Mouse (Mus musculus) kidney, embryonic 16.5 days (tissue): ENCODE results near the gene Prrt1. TPM values are rescaled to one million over a fixed set of nuclear protein-coding genes. Genes with fewer than 3 reads are reported as not detected.

Experiments used
- ATAC-seq: fragments of 200-750 bp; cut with Nextera tagmentation; 2 replicates; pipeline ENCODE4 v1.8.0; 2017; ENCODE audit warnings: moderate TSS enrichment; ENCODE audit not compliant: low FRiP score, low TSS enrichment
- H3K27ac ChIP-seq: fragments of 300-500 bp; sonication (generic); 2 replicates; pipeline ENCODE4 v1.5.1; 2014; ENCODE audit warnings: low read length
- H3K27me3 ChIP-seq: fragments of 300-500 bp; sonication (generic); 2 replicates; pipeline ENCODE4 v1.6.1; 2014; ENCODE audit warnings: low read length, control low read depth, mixed read lengths; ENCODE audit not compliant: insufficient read depth
- H3K36me3 ChIP-seq: fragments of 300-500 bp; sonication (generic); 2 replicates; pipeline ENCODE4 v1.6.1; 2014; ENCODE audit warnings: low read length, control low read depth, mixed read lengths; ENCODE audit not compliant: insufficient read depth
- H3K4me1 ChIP-seq: fragments of 300-500 bp; sonication (generic); 2 replicates; pipeline ENCODE4 v1.6.1; 2014; ENCODE audit warnings: low read length, control low read depth, mixed read lengths; ENCODE audit not compliant: insufficient read depth
- H3K4me2 ChIP-seq: fragments of 300-500 bp; sonication (generic); replicated peaks from 2 replicates; pipeline ENCODE4 v1.6.1; 2014; ENCODE audit warnings: low read depth, low read length
- H3K4me3 ChIP-seq: fragments of 300-500 bp; sonication (generic); 2 replicates; pipeline ENCODE4 v1.5.1; 2014; ENCODE audit warnings: mild to moderate bottlenecking, low read length
- H3K9ac ChIP-seq: fragments of 300-500 bp; sonication (generic); replicated peaks from 2 replicates; pipeline ENCODE4 v1.6.1; 2014; ENCODE audit warnings: low read length
- H3K9me3 ChIP-seq: fragments of 300-500 bp; sonication (generic); 2 replicates; pipeline ENCODE4 v1.6.1; 2016; ENCODE audit warnings: low read length, control low read depth
- WGBS: fragments of 180-500 bp; shearing (Covaris S2); extraction: QIAGEN DNeasy Blood & Tissue Kit; methylation state at CpG from one replicate; pipeline ENCODE4 v1.1.7; 2014; 5-methylcytosine and 5-hydroxymethylcytosine counted together
- polyA plus RNA-seq: library from polyadenylated mRNA; unstranded; fragments of >200 nt; fragmentation: Nextera tagmentation; extraction: Ambion mirVana; gene quantifications from 2 replicates; pipeline ENCODE4 v1.2.1, GENCODE M21; 2015

The Prrt1 gene
- polyA plus RNA-seq, 1 experiment from 2014 or later: 0.29 TPM

- peaks cover 8% of the 10 kb centered on the region; the same call in 1 of the 2 replicates for H3K4me1 ChIP-seq
- H3K27me3 ChIP-seq: no peaks in the 10 kb centered on the region
- H3K27ac ChIP-seq: no peak overlapping the region
- ATAC-seq: no peak
- H3K36me3 ChIP-seq: no peaks in the 10 kb centered on the region
- H3K4me3 ChIP-seq: no peak overlapping the region
- H3K4me2 ChIP-seq: no peak overlapping the region
- no peaks in the 10 kb centered on the region for H3K9me3 ChIP-seq
- 63% methylated on average over 3 of the region's 3 CpGs for WGBS
- no peak overlapping the region for H3K9ac ChIP-seq
Observed at GRCm38 (mm10) chr17:34637459-34637858, 8.1 kb downstream of the Prrt1 start.

DNA sequence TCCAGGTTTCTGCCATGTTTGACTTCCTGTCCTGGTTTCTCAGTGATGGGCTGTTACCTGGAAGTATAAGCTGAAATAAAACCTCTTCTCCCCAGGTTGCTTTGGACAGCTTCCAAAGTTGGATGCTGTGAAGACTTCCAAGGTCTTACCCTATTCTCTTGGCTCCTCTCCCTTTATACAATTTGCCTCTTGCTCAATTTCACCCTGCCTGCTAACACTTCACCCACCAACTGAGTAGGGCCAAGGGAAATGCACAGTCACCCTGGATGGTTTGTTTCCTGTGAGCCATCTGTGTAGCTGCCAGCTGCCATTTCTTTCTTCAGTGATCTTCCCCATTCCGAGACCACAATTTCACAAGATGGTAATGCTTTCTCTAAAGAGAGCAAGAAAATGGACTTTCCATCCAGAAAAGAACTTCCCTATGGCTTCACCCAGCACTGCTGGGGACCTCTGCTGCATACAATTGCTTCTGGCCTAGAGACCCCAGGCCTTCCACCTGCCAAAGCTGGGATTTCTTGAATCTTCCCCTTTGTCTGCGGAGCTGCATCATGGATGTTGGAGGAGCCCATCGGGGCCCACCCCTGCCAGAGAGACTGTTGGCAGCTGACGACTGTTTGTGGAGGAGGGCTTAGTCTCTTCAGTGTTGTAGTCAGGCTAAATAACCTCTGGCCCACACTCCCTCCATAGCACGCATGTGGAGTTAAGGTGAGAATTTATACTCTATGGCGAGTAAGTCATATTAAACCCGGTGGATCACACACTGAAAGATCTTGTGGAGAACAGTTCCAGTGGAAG, 10.3 kb downstream of the Prrt1 start:
- Histone ChIP-seq H3K4me2 (no peak overlapping the region), H3K4me3 (no peak overlapping the region), H3K27me3 (no peaks in the 10 kb centered on the region), H3K9ac (no peak overlapping the region), H3K36me3 (no peaks in the 10 kb centered on the region), H3K9me3 (no peaks in the 10 kb centered on the region), H3K4me1 (peaks cover 8% of the 10 kb centered on the region; the same call in 1 of the 2 replicates), H3K27ac (no peak overlapping the region)
- WGBS: 71% methylated on average over 7 of the region's 7 CpGs
- no peak for ATAC-seq

GRCm38 (mm10) chr17:34640778-34641601, 11.7 kb downstream of the Prrt1 start:
- Histone ChIP-seq H3K27ac (peak overlapping the region; percentile 76), H3K4me1 (peaks cover 18% of the 10 kb centered on the region), H3K4me3 (no peak overlapping the region), H3K36me3 (no peaks in the 10 kb centered on the region), H3K27me3 (no peaks in the 10 kb centered on the region), H3K9me3 (no peaks in the 10 kb centered on the region), H3K4me2 (0 out of 2 replicates have a peak overlapping the region, but pooled peaks have one; percentile 3), H3K9ac (peak overlapping the region; percentile 32)
- ATAC-seq: 0 out of 2 replicates have a peak, but pooled peaks have one; percentile 23
- 12% methylated on average over 11 of the region's 11 CpGs for WGBS

DNA sequence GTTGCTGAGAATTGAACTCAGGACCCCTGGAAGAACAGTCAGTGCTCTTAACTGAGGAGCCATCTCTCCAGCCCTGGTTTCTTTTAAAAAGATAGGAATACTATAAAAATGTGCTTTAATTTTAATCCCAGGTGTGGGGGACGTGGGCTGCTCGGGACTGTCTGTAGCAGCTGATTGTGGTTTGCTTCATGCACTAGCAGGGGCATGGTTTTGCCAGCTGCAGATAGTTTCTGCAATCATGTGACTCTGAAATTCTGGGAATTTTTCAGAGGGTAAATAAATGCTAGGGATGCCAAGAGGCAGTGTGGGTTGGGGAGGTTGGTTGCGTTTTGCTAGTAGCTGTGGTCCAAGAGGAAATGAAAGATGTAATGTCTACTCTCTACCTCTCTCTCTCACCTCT, 12.6 kb downstream of the Prrt1 start:
- H3K36me3 ChIP-seq: no peaks in the 10 kb centered on the region
- H3K4me2 ChIP-seq: no peak overlapping the region
- no peaks in the 10 kb centered on the region for H3K9me3 ChIP-seq
- WGBS: 80% methylated on average over 3 of the region's 3 CpGs
- no peak overlapping the region for H3K9ac ChIP-seq
- no peak overlapping the region for H3K4me3 ChIP-seq
- peaks cover 20% of the 10 kb centered on the region for H3K4me1 ChIP-seq
- H3K27ac ChIP-seq: no peak overlapping the region
- no peak for ATAC-seq
- H3K27me3 ChIP-seq: no peaks in the 10 kb centered on the region

- Histone ChIP-seq H3K9me3 (no peaks in the 10 kb centered on the region), H3K4me2 (no peak overlapping the region), H3K36me3 (no peaks in the 10 kb centered on the region), H3K4me3 (no peak overlapping the region), H3K9ac (no peak overlapping the region), H3K4me1 (peaks cover 29% of the 10 kb centered on the region), H3K27me3 (no peaks in the 10 kb centered on the region), H3K27ac (no peak overlapping the region)
- WGBS: 89% methylated on average over 4 of the region's 4 CpGs
- ATAC-seq: no peak
Observed at GRCm38 (mm10) chr17:34643379-34643778, 14.0 kb downstream of the Prrt1 start.

GRCm38 (mm10) chr17:34643944-34644343, 14.6 kb downstream of the Prrt1 start:
- Histone ChIP-seq H3K27ac (no peak overlapping the region), H3K27me3 (no peaks in the 10 kb centered on the region), H3K4me2 (no peak overlapping the region), H3K4me1 (peaks cover 32% of the 10 kb centered on the region), H3K9ac (no peak overlapping the region), H3K36me3 (0 out of 2 replicates have a peak, but pooled peaks cover under 1% of the 10 kb centered on the region), H3K4me3 (no peak overlapping the region), H3K9me3 (no peaks in the 10 kb centered on the region)
- no peak for ATAC-seq
- WGBS: 82% methylated on average over 10 of the region's 10 CpGs

DNA sequence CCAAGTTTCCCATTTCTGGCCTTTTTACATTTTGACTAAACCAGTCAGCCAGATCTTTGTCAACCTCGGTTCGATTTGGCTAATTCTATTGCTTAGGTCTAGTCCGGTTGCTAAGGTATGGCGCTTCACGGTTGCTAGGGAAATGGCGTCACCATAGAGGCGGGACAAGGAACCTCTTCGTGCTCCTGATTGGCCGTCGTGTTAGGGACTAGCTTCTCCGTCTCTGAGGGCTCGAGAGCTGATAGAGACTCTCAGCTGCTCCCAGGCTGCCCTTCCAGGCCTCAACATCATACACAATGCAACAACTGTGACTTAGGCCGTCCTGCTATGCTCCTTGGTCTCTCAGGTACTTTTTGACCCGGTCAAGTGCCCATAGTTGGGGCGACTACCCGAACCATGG, 15.3 kb downstream of the Prrt1 start, which contains the start of gene Fkbpl:
TSS of gene Fkbpl (plus strand) at position 157 of the 400 bp plus-strand sequence.
- ATAC-seq: peak; percentile 76
- Histone ChIP-seq H3K4me2 (peak within 1 kb of the TSS; percentile 76), H3K36me3 (peaks cover 6% of the 10 kb centered on the region; the same call in 1 of the 2 replicates), H3K9ac (peak within 1 kb of the TSS; percentile 82), H3K4me3 (peak within 1 kb of the TSS; percentile 72), H3K4me1 (peaks cover 32% of the 10 kb centered on the region), H3K27ac (peak within 1 kb of the TSS; percentile 81), H3K27me3 (no peaks in the 10 kb centered on the region), H3K9me3 (no peaks in the 10 kb centered on the region)
- 0% methylated on average over 16 of the region's 16 CpGs for WGBS

GRCm38 (mm10) chr17:34645256-34645829, 16.0 kb downstream of the Prrt1 start:
- Histone ChIP-seq H3K27me3 (no peaks in the 10 kb centered on the region), H3K9me3 (no peaks in the 10 kb centered on the region), H3K27ac (peak overlapping the region; percentile 81), H3K9ac (peak overlapping the region; percentile 82), H3K4me1 (peaks cover 32% of the 10 kb centered on the region), H3K4me3 (peak overlapping the region; percentile 72), H3K4me2 (peak overlapping the region; percentile 76), H3K36me3 (peaks cover 11% of the 10 kb centered on the region)
- 37% methylated on average over 10 of the region's 10 CpGs for WGBS
- ATAC-seq: no peak

GRCm38 (mm10) chr17:34645831-34646511, 16.6 kb downstream of the Prrt1 start:
- no peaks in the 10 kb centered on the region for H3K9me3 ChIP-seq
- no peak overlapping the region for H3K4me3 ChIP-seq
- peaks cover 16% of the 10 kb centered on the region for H3K36me3 ChIP-seq
- no peak for ATAC-seq
- 89% methylated on average over 30 of the region's 30 CpGs for WGBS
- H3K4me2 ChIP-seq: peak overlapping the region; percentile 76
- H3K27ac ChIP-seq: no peak overlapping the region
- no peak overlapping the region for H3K9ac ChIP-seq
- peaks cover 28% of the 10 kb centered on the region for H3K4me1 ChIP-seq
- no peaks in the 10 kb centered on the region for H3K27me3 ChIP-seq
